Mouse (Mus musculus): ENCODE results near the gene Sumo2. TPM values are rescaled to one million over a fixed set of nuclear protein-coding genes. Genes with fewer than 3 reads are reported as not detected.

The Sumo2 gene
- 48.4 and 85.2 TPM in 2 replicates for polyA plus RNA-seq (2012; rRNA removed)

DNA sequence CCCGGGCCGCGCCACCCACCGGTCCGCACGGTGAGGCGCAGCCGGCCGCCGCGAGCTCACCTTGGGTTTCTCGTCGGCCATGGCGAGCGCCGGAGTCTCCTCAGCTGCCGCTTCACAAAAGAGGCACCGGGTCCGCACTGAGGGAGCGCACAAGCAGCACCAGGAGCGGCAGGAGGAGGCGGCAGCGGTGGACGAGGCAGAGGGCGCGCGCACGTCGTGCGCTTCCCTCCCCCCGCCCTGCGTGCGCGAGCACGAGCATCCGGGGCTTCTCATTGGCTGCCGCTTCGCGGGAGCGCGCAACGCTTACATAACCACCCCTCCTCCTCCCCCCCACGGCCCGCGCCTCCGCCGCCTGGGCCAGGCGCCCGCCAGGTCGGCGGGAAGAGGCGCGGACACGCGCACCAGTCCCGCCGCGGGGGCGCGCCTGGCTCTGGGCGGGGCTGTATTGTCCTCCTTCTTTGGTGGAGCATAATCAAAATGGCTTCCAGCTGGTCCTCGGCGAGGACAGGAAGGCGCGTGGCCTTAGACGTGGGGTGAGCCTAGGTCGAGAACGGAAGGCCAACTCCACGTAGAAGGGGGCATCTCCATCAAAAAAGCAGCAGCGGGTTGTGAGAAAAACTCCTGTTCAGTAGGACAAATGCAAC is at the start of gene Sumo2:
TSS of gene Sumo2 (minus strand) at position 239 of the 644 bp plus-strand sequence.
- peak; percentile 99 for DNase-seq
- WGBS = 2% methylated on average over 62 of the region's 70 CpGs
- Histone ChIP-seq H3K27me3 (replicated peaks; ENCODE audit: control insufficient read depth, insufficient read depth, low read length) (no peaks in the 10 kb centered on the region), H3K4me1 (ENCODE audit: control insufficient read depth, insufficient read depth, low read length) (peaks cover 7% of the 10 kb centered on the region; the same call in 1 of the 2 replicates), H3K36me3 (ENCODE audit: control insufficient read depth, insufficient read depth, low read length) (peaks cover 1% of the 10 kb centered on the region), H3K4me3 (ENCODE audit: insufficient read depth, low read depth, low read length) (peak within 1 kb of the TSS; percentile 67), H3K27ac (ENCODE audit: insufficient read depth, low read depth, low read length) (peak within 1 kb of the TSS; percentile 93)
- TF ChIP-seq POLR2A (IDR thresholded peaks at IDR 0.05; ENCODE audit: low read depth, low read length) (peak; percentile 66), CTCF (conservative IDR thresholded peaks at IDR 0.05; ENCODE audit: insufficient read depth, insufficient read length, low read depth, low read length) (no peak)

DNA sequence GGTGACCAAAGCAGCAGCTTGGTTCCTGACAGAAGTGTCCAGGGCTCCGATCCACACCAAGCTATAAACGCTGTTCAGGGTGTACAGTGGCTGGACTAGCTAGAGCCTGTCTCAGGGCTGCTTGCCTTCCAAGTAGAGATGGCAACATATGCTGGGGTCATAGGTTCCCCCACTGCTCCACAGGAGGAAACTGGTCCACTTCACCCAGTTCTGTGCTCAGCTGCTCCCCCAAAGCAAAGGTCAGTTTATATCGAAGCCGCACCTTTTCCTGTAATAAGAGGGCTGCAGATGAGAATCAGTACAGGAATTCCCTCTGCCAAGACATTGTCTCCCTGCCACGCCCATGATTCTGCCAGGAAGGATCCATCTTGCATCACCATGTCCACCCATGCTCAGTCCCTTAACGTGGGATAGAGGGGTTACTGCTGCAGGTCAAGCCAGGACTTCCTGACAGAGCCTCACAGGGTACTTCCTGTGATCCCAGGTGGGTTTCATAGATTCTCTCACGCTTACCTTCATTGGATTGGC is 49.6 kb upstream of the Sumo2 start:
- Histone ChIP-seq H3K36me3 (ENCODE audit: control insufficient read depth, insufficient read depth, low read length) (no peaks in the 10 kb centered on the region; the same call in 1 of the 2 replicates), H3K4me3 (ENCODE audit: insufficient read depth, low read depth, low read length) (no peak overlapping the region), H3K27me3 (replicated peaks; ENCODE audit: control insufficient read depth, insufficient read depth, low read length) (no peaks in the 10 kb centered on the region), H3K27ac (ENCODE audit: insufficient read depth, low read depth, low read length) (no peak overlapping the region), H3K4me1 (ENCODE audit: control insufficient read depth, insufficient read depth, low read length) (no peaks in the 10 kb centered on the region; the same call in 1 of the 2 replicates)
- no peak for DNase-seq
- 71% methylated on average over 7 of the region's 7 CpGs for WGBS
- TF ChIP-seq POLR2A (IDR thresholded peaks at IDR 0.05; ENCODE audit: low read depth, low read length) (no peak), CTCF (conservative IDR thresholded peaks at IDR 0.05; ENCODE audit: insufficient read depth, insufficient read length, low read depth, low read length) (no peak)

DNA sequence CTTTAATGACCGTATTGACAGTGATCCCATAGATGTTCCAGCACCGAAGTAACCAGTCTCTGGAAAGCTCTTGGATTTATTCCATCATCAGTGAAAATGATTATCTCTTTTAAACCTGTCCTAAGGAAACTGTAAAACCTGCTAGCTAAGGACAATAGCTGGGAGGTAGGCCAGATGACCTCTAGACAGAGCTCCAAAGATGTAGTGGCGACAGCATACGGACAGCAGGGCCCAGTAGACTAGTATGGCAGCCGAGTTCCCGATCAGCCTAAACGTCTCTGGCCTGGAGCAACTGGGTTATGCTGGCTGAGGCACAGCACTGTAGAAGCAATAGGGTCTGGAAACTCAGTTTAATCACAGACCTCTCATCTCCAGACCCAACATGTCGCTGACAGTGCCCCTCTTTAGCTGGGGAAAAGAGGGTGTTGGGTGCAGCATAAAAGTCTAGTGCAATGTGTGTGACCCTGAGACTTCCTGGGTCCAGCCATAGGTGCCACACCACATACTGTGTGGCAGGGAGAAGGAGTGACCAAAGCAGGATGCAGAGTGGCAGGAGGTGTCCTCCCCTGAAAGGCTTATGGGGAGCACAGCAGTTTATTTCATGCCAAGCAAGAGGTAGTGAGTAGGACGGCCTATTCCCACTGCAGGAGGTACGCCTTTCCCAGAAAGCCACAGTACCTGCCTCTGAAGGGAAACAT is 48.4 kb upstream of the Sumo2 start:
- TF ChIP-seq CTCF (conservative IDR thresholded peaks at IDR 0.05; ENCODE audit: insufficient read depth, insufficient read length, low read depth, low read length) = no peak
- no peak for TF ChIP-seq POLR2A (IDR thresholded peaks at IDR 0.05; ENCODE audit: low read depth, low read length)
- H3K4me3 ChIP-seq (ENCODE audit: insufficient read depth, low read depth, low read length) = no peak overlapping the region
- H3K4me1 ChIP-seq (ENCODE audit: control insufficient read depth, insufficient read depth, low read length) = no peaks in the 10 kb centered on the region; the same call in 1 of the 2 replicates
- no peaks in the 10 kb centered on the region; the same call in 1 of the 2 replicates for H3K36me3 ChIP-seq (ENCODE audit: control insufficient read depth, insufficient read depth, low read length)
- H3K27ac ChIP-seq (ENCODE audit: insufficient read depth, low read depth, low read length) = no peak overlapping the region
- no peaks in the 10 kb centered on the region for H3K27me3 ChIP-seq (replicated peaks; ENCODE audit: control insufficient read depth, insufficient read depth, low read length)
- DNase-seq = no peak
- WGBS = 73% methylated on average over 10 of the region's 10 CpGs

- Histone ChIP-seq H3K27me3 (replicated peaks; ENCODE audit: control insufficient read depth, insufficient read depth, low read length) (no peaks in the 10 kb centered on the region), H3K4me3 (ENCODE audit: insufficient read depth, low read depth, low read length) (no peak overlapping the region), H3K27ac (ENCODE audit: insufficient read depth, low read depth, low read length) (no peak overlapping the region), H3K36me3 (ENCODE audit: control insufficient read depth, insufficient read depth, low read length) (no peaks in the 10 kb centered on the region; the same call in 1 of the 2 replicates), H3K4me1 (ENCODE audit: control insufficient read depth, insufficient read depth, low read length) (no peaks in the 10 kb centered on the region; the same call in 1 of the 2 replicates)
- no peak for DNase-seq
- TF ChIP-seq POLR2A (IDR thresholded peaks at IDR 0.05; ENCODE audit: low read depth, low read length) = no peak
- TF ChIP-seq CTCF (conservative IDR thresholded peaks at IDR 0.05; ENCODE audit: insufficient read depth, insufficient read length, low read depth, low read length) = no peak
- WGBS = 75% methylated on average over 10 of the region's 10 CpGs
Measured at GRCm38 (mm10) chr11:115582913-115583606, 47.0 kb upstream of the Sumo2 start.

- TF ChIP-seq CTCF (conservative IDR thresholded peaks at IDR 0.05; ENCODE audit: insufficient read depth, insufficient read length, low read depth, low read length) (no peak), POLR2A (IDR thresholded peaks at IDR 0.05; ENCODE audit: low read depth, low read length) (no peak)
- Histone ChIP-seq H3K36me3 (ENCODE audit: control insufficient read depth, insufficient read depth, low read length) (no peaks in the 10 kb centered on the region; the same call in 1 of the 2 replicates), H3K4me3 (ENCODE audit: insufficient read depth, low read depth, low read length) (no peak overlapping the region), H3K27me3 (replicated peaks; ENCODE audit: control insufficient read depth, insufficient read depth, low read length) (no peaks in the 10 kb centered on the region), H3K4me1 (ENCODE audit: control insufficient read depth, insufficient read depth, low read length) (no peaks in the 10 kb centered on the region), H3K27ac (ENCODE audit: insufficient read depth, low read depth, low read length) (no peak overlapping the region)
- no peak for DNase-seq
Measured at GRCm38 (mm10) chr11:115579080-115579479, 43.0 kb upstream of the Sumo2 start.

DNA sequence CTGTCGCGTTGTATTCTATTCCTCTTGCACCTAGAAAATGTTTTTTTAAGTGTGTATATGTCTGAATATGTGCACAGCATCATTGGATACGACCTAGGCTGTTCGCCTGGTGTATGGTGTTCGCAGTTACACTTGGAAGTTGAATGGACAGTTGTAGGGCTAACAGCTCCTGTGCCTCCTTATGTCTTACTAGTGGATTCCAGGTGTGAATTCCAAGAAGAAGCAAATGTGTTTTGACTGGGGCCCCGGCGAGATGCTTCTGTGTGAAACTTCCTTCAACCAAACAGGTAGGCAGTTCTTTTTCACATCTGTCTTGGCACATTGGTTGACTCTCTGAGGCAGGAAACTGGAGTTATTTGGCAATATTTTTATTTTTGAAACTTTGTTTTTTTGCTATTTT is 28.9 kb upstream of the Sumo2 start:
- Histone ChIP-seq H3K27me3 (replicated peaks; ENCODE audit: control insufficient read depth, insufficient read depth, low read length) (no peaks in the 10 kb centered on the region), H3K36me3 (ENCODE audit: control insufficient read depth, insufficient read depth, low read length) (no peaks in the 10 kb centered on the region), H3K4me3 (ENCODE audit: insufficient read depth, low read depth, low read length) (no peak overlapping the region), H3K4me1 (ENCODE audit: control insufficient read depth, insufficient read depth, low read length) (no peaks in the 10 kb centered on the region), H3K27ac (ENCODE audit: insufficient read depth, low read depth, low read length) (no peak overlapping the region)
- no peak for DNase-seq
- no peak for TF ChIP-seq POLR2A (IDR thresholded peaks at IDR 0.05; ENCODE audit: low read depth, low read length)
- TF ChIP-seq CTCF (conservative IDR thresholded peaks at IDR 0.05; ENCODE audit: insufficient read depth, insufficient read length, low read depth, low read length) = no peak
- 10% methylated on average over 7 of the region's 7 CpGs for WGBS
